Mouse (Mus musculus): ENCODE measurements around the gene Fsd2. TPM values are rescaled to one million over a fixed set of nuclear protein-coding genes. Genes with fewer than 3 reads are reported as not detected.

Fsd2 gene
- polyA plus RNA-seq, 1 experiment from 2014 or later = 70.2 TPM

DNA sequence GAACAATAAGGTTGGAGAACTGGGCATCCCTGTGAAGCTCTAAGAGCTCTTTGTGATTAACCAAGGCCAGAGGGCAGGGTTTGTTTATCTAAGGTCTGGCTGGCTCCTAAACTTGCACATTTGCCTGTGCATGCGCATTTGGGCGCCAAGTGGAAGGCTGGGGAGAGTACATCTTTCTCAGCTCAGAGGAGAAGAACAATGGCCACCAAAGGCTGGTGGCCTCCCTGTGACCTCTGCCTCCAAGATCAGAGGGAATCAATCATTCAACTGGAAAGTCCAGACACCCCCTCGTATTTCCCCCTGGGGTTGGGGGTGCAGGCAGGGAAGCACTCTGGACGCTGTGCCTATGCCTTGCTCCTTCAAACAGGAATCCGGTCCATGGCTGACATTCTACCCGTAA, 69.6 kb downstream of the Fsd2 start:
- H3K4me3 ChIP-seq = no peak overlapping the region
- H3K4me1 ChIP-seq (replicated peaks) = peaks cover 9% of the 10 kb centered on the region
- 47% methylated on average over 6 of the region's 6 CpGs for WGBS
- H3K9me3 ChIP-seq (replicated peaks) = no peaks in the 10 kb centered on the region
- no peaks in the 10 kb centered on the region for H3K36me3 ChIP-seq
- H3K27ac ChIP-seq = no peak overlapping the region
- ATAC-seq (replicated peaks; ENCODE audit: insufficient number of reproducible peaks, insufficient read depth, low FRiP score, low read depth) = no peak
- no peak overlapping the region for H3K4me2 ChIP-seq
- peaks cover 54% of the 10 kb centered on the region for H3K27me3 ChIP-seq
- no peak overlapping the region for H3K9ac ChIP-seq

DNA sequence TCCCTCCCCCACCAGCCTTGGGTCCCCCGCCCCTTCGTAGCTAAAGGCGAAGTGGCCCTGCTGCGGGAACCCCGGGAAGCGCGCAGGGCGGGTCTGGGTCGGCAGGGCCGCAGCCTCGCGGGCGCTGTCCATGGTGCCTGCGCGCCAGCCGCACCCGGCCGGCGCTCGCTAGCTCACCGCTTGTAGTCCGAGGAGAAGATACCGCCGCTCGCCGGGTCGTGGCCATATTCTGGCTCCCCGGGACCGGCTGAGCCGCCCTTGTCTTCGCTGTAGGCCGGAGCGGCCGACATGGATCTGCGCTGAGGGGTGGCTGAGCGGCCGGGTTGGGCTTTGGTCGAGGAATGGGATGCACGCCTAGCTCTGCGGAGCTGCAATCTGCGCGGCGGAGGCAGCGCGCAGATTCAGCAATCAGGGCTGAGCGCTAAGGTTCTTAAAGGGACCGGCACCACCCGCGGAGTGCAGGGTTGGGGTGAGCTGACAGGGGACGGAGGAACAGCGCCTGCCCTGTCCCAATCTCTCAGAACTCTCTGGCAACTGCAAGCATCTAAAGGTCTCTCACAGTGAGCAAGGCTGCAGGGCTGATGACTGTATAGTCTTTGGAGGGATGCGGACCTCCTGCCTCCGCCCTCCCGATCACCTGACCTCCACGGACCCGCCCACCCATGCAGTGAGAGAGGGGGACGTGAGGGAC, 73.3 kb downstream of the Fsd2 start, which contains the start of gene Ap3b2:
Ap3b2 (minus strand) TSS at position 595 of the 691 bp plus-strand sequence.
- H3K36me3 ChIP-seq = no peaks in the 10 kb centered on the region
- peaks cover 54% of the 10 kb centered on the region for H3K27me3 ChIP-seq
- under 1% methylated on average over 57 of the region's 57 CpGs for WGBS
- no peak within 1 kb of the TSS for H3K9ac ChIP-seq
- no peaks in the 10 kb centered on the region for H3K9me3 ChIP-seq (replicated peaks)
- H3K4me1 ChIP-seq (replicated peaks) = peaks cover 9% of the 10 kb centered on the region
- no peak within 1 kb of the TSS for H3K27ac ChIP-seq
- peak within 1 kb of the TSS; percentile 91 for H3K4me2 ChIP-seq
- peak; percentile 66 for ATAC-seq (replicated peaks; ENCODE audit: insufficient number of reproducible peaks, insufficient read depth, low FRiP score, low read depth)
- H3K4me3 ChIP-seq = peak within 1 kb of the TSS; percentile 57

DNA sequence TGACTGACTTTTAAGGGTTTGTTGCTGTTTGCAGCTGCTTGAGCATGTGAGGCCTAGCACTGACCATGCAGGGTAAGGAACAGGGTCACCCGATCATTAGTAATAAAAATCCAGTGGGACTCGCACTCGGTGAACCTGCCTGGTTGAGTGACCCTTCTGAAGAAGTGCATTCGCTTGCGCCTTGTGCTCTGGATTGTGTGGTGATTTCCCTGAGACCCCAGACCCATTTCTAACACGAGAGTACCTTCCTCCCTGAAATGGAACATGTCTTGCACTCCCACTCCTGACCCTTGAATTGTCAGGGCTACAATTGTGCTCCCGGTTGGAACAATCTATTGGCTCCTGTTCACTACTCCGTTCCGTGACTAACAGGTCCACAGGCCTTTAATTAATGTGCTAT, 74.1 kb downstream of the Fsd2 start:
- Histone ChIP-seq H3K9ac (no peak overlapping the region), H3K9me3 (replicated peaks) (no peaks in the 10 kb centered on the region), H3K27me3 (peaks cover 49% of the 10 kb centered on the region), H3K36me3 (no peaks in the 10 kb centered on the region), H3K27ac (no peak overlapping the region), H3K4me3 (no peak overlapping the region), H3K4me1 (replicated peaks) (peaks cover 9% of the 10 kb centered on the region), H3K4me2 (no peak overlapping the region; the same call in 1 of the 2 replicates)
- no peak for ATAC-seq (replicated peaks; ENCODE audit: insufficient number of reproducible peaks, insufficient read depth, low FRiP score, low read depth)
- WGBS = 54% methylated on average over 9 of the region's 9 CpGs

DNA sequence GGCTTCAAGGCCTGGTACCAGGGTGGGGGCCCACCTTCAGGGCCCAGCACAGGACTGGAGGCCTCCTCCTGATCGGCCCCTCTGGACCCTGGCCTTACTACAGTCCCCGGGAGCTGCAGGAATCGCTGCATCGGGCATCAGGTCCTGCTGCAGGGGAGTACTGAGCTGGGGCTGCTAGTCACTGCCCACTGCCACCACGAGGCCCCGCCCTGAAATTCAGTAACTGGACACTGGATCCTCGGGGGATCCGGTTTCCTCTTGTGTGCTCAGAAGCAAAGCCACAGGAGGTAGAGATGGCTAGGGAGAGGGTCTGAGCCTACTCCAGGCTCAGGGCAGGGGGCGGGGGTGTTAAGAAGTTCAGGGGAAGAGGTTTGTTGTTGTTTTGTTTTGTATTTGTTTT, 77.1 kb downstream of the Fsd2 start:
- WGBS = 11% methylated on average over 9 of the region's 9 CpGs
- H3K27me3 ChIP-seq = peaks cover 21% of the 10 kb centered on the region
- no peak overlapping the region for H3K9ac ChIP-seq
- H3K4me2 ChIP-seq = no peak overlapping the region
- no peaks in the 10 kb centered on the region for H3K36me3 ChIP-seq
- peaks cover 9% of the 10 kb centered on the region for H3K4me1 ChIP-seq (replicated peaks)
- H3K4me3 ChIP-seq = no peak overlapping the region
- no peaks in the 10 kb centered on the region for H3K9me3 ChIP-seq (replicated peaks)
- ATAC-seq (replicated peaks; ENCODE audit: insufficient number of reproducible peaks, insufficient read depth, low FRiP score, low read depth) = no peak
- no peak overlapping the region for H3K27ac ChIP-seq

MicroRNAs within 50 kb of the gene (microRNA counts, 519-probe panel; counts per million panel counts)
- microRNA mmu-miR-1839-3p (1,277 counts per million, percentile 6 among the panel's probes with 10 or more counts), microRNA mmu-miR-1839-5p (2,721 counts per million, percentile 64 among the panel's probes with 10 or more counts)

Other genes with a start within 250 kb of the Fsd2 start
- 766 and 842 TPM in 2 replicates for gene Rps17, start 221.7 kb downstream of the Fsd2 start, polyA plus RNA-seq (2015; fragmentation: Nextera tagmentation; extraction: Ambion mirVana)
- 1.9 and 3.7 TPM in 2 replicates for gene Cpeb1, start 111.5 kb downstream of the Fsd2 start, polyA plus RNA-seq (2015; fragmentation: Nextera tagmentation; extraction: Ambion mirVana)
- gene Ap3b2, start 73.0 kb downstream of the Fsd2 start, polyA plus RNA-seq (2015; fragmentation: Nextera tagmentation; extraction: Ambion mirVana) = 0.88 and 2.5 TPM in 2 replicates
- not detected in 2 replicates for gene BC048679, start 68.7 kb downstream of the Fsd2 start, polyA plus RNA-seq (2015; fragmentation: Nextera tagmentation; extraction: Ambion mirVana)
- gene Whamm, start 4.3 kb upstream of the Fsd2 start, polyA plus RNA-seq (2015; fragmentation: Nextera tagmentation; extraction: Ambion mirVana) = 4.6 and 4.9 TPM in 2 replicates
- gene Homer2, start 140.6 kb upstream of the Fsd2 start, polyA plus RNA-seq (2015; fragmentation: Nextera tagmentation; extraction: Ambion mirVana) = 59.5 and 63.4 TPM in 2 replicates
- gene Ramac, start 196.0 kb upstream of the Fsd2 start, polyA plus RNA-seq (2015; fragmentation: Nextera tagmentation; extraction: Ambion mirVana) = 84.3 and 84.4 TPM in 2 replicates
- 31.0 and 40.8 TPM in 2 replicates for gene 3110040N11Rik, start 222.5 kb upstream of the Fsd2 start, polyA plus RNA-seq (2015; fragmentation: Nextera tagmentation; extraction: Ambion mirVana)